Mouse (Mus musculus) E14TG2a.4 (cell line): ENCODE results near the gene Zfhx3.

ENCODE experiments used
- CTCF ChIP-seq: conservative IDR thresholded peaks from 2 replicates; pipeline ENCODE4 v1.5.1; 2014; ENCODE audit warnings: low read length
- NANOG ChIP-seq: IDR thresholded peaks from 2 replicates; pipeline ENCODE4 v1.6.1; 2014; ENCODE audit warnings: borderline replicate concordance, low read length, mixed read lengths
- POU5F1 ChIP-seq: IDR thresholded peaks from 2 replicates; pipeline ENCODE4 v1.6.1; 2014; ENCODE audit warnings: low read length, borderline replicate concordance

DNA sequence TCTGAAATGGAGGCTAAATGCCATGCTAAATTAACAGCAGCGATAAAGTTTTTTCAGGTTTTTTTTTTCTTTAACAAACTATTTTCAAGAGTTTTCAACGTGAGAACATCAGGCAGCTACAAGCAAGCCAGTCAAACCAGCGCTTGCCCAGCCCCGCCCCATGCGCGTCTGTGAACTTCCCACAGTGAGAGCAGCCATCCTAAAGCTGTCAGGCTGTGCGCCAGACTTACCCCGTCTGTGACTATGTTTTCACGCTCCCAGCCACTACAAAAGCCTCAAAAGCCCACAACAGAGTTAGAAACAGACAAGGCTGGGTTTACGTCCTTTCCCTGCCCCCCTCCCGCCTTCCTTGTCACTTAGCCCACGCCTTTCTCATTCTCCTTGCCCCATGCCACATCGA lies 989.4 kb downstream of the Zfhx3 start:
- TF ChIP-seq CTCF (no peak), NANOG (no peak), POU5F1 (no peak)
